Mouse (Mus musculus) myocyte (in vitro differentiated cells): ENCODE results near the gene Ercc6.

Experiments
- CEBPB ChIP-seq: IDR thresholded peaks from 2 replicates; pipeline ENCODE4 v1.6.1; 2011; ENCODE audit warnings: mild to moderate bottlenecking, moderate library complexity; ENCODE audit not compliant: poor library complexity, insufficient read depth, severe bottlenecking
- MAX ChIP-seq: IDR thresholded peaks from one replicate; pipeline ENCODE4 v1.6.1; 2011; ENCODE audit warnings: low read depth, mild to moderate bottlenecking, control low read depth
- POLR2A ChIP-seq: IDR thresholded peaks from one replicate; pipeline ENCODE4 v1.6.1; 2011; ENCODE audit warnings: low read depth, mild to moderate bottlenecking, control low read depth, moderate library complexity; ENCODE audit not compliant: insufficient read length
- TCF12 ChIP-seq: IDR thresholded peaks from one replicate; pipeline ENCODE4 v1.6.1; 2011; ENCODE audit warnings: mild to moderate bottlenecking, control low read depth; ENCODE audit not compliant: poor library complexity, insufficient read depth, severe bottlenecking
- TCF3 ChIP-seq: IDR thresholded peaks from one replicate; pipeline ENCODE4 v1.6.1; 2011; ENCODE audit warnings: low read depth, control low read depth; ENCODE audit not compliant: insufficient read length
- USF1 ChIP-seq: IDR thresholded peaks from one replicate; pipeline ENCODE4 v1.6.1; 2011; ENCODE audit warnings: low read depth, mild to moderate bottlenecking, control low read depth, moderate library complexity

- no peak for TF ChIP-seq USF1
- TF ChIP-seq TCF3, result no peak
- no peak for TF ChIP-seq POLR2A
- TF ChIP-seq TCF12, result no peak
- TF ChIP-seq CEBPB, result no peak
- no peak for TF ChIP-seq MAX
Measured at GRCm38 (mm10) chr14:32522336-32522735, 9.0 kb downstream of the Ercc6 start.
